Mouse (Mus musculus): ENCODE data around the gene Lrrc10.
A peak's percentile ranks its signal among the peaks of the same experiment; 100 is the strongest.
"Not testable (repeated sequence)": the region's sequence is repeated elsewhere in the genome, so short reads cannot be mapped to it uniquely, and the experiment has no call there.

The Lrrc10 gene

DNA sequence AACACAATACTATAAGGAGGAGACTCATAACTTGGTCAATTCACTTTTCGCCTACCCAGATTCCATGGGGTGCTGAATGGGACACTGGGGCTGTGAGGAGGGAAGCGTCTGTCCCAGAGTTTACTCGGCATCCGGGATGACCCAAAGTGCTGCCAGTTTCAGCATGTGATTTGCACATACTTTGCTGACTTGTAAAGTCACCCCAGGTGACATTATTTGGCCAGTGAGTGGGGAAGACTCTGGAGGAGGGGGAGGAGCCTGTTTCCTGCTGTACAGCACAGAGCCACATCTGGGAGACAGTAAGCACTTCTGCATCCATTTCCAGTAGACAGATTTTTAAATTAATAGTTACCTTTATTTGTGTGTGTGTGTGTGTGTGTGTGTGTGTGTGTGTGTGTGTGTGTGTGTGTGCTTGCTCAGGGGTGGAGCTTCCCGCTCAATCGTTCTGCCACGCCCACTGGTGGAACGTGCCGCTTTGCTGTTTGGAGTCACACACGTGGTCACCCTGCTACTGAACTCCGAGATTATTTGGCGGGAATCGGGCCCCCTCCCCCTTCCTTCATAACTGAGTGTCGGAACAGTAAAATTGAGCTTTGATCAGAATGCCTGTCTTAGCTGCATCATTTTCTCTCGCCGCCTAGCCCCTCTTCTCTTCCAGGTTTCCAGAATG, 1.5 kb upstream of the Lrrc10 start:
- not testable (repeated sequence) for DNase-seq (ENCODE audit: low spot score)

DNA sequence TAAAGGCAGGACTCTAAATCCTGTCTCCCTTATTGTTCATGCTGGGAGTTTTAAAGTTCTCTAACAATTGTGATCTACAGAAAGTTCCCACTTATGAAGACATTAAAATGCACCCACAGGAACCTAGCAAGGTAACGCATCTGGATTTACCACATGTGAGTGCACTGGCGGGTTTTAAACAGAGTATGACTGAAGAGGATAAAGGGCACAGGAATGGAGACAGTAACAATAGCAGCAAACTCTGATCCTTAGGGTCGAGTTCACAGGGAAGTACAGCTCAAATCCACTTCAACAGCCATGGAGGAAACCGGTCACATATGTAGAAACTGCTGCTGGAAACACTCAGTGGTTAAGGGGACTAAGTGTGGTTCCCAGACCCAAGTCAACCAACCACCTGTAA, 4.1 kb downstream of the Lrrc10 start:
- DNase-seq (ENCODE audit: low spot score), result no peak

DNA sequence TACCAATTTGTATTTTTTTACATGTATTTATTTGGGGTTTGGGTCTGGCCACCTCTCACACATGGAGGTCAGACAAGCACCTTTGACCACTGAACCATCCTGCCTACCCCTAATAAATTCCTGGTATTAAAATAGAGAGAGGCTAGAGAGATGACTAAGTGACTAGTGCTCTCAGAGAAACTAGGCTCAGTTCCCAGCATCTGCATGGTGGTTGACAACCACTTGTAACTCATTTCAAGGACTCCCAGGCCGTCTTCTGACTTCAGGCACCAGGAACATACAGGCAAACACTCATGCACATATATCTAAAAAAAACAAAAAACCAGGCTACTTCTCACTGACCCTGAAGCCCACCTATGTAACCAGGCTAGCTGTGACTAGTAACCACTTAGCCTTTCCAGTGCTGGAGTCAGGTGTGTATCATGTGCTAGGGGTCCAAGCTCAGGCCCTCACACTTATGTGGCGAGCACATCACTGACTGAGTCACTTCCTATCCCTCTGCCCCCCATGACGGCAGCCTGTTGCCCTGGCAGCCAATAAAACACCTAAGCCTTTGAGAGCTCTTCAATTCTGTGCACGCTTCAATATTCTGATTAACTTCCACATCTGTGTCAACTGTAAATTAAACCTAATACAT, 4.9 kb downstream of the Lrrc10 start:
- DNase-seq (ENCODE audit: low spot score), result no peak

GRCm38 (mm10) chr10:117055668-117056067, 10.5 kb downstream of the Lrrc10 start:
- no peak for DNase-seq (ENCODE audit: low spot score)

DNA sequence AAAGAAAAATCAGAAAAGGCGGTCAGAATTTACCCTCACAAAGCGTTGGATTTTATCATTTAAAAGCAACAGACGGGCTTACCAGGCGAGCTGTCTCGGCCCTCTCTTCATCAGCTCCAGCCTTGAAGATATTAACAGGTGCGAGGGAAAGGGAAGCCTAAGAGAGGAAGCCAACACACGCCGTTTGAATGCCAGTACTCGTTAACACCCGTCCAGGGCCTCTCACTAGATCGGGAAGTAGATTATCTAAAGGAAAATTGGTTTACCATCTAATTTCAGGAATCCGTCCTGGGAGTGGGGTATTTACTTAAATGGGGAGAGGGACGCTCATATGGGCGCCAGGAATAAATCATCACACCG, 17.7 kb downstream of the Lrrc10 start:
- no peak for DNase-seq (ENCODE audit: low spot score)

- DNase-seq (ENCODE audit: low spot score), result peak; percentile 93
Observed at GRCm38 (mm10) chr10:117063254-117064021, 18.3 kb downstream of the Lrrc10 start, which contains the start of gene Cct2. TSS of gene Cct2 (minus strand) at chr10:117063814.

DNA sequence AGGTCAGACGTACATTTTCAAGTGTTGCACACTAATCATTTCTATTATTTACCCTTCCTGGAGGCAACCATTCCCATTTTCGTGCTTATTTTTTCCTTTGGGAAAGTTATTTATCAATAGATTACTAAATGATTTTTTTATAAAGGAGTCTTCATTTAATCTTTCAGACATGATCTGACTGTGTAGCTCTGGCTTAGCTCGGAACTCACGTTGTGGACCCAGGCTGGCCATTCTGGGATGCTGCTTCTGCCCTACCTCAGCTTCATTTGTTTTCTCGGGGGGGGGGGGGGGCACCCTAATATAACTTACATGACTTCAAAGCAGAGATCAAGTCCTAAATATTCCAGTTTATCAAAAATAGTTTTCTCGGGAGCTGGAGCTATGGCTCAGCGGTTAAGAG, 18.9 kb downstream of the Lrrc10 start:
- DNase-seq (ENCODE audit: low spot score), result no peak

DNA sequence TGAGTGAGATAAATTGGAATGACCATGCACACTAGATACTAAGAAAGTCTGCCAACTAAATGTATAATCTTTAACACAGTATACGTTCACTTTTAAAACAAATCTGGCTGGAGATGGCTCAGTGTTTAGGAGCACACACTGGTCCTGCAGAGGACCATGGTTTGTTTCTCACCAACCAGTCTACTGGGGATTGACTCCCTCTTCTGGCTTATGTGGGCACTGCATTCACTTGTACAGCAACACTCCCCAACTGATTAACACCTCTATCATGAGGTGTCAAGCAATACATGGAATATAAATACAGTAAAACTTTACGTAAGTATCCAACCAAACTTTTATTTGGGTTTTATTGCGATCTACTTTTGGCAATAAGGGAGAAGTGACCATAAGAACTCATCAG, 24.0 kb downstream of the Lrrc10 start:
- no peak for DNase-seq (ENCODE audit: low spot score)

DNA sequence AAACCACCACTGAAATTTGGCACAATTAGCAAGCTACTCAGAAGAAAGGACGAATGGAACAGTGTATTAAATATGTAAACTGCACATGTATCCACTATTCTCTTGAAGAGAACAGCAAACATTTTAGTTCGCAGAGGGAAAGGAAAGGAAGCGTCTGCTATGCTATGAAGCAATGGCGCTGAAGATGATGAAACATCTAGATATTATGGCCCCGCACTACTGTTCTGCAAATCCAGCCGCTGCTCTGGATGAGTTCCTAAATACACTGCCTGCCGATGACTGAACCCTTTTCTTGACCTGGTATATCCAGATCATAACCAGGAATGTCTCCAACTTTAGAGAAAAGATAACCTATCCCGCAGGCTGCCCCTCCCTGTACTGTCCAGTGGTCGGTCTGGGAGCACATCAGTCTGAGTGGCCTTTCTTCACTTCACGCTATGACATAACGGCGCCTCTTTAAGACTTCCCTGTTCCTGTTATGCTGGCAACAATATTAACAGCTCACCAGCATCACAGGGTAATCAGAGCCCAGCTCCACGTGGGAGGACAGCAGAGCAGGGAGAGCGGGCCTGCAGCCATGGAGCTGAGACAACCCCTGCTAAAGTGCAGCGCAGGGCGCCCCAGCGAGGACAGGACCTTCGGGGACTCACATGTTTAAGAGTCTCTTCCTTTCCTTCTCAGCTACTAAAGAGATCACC, 27.2 kb downstream of the Lrrc10 start:
- DNase-seq (ENCODE audit: low spot score), result no peak

- no peak for DNase-seq (ENCODE audit: low spot score)
Observed at GRCm38 (mm10) chr10:117073176-117073575, 28.0 kb downstream of the Lrrc10 start.

GRCm38 (mm10) chr10:117078284-117078683, 33.1 kb downstream of the Lrrc10 start:
- no peak for DNase-seq (ENCODE audit: low spot score)

DNA sequence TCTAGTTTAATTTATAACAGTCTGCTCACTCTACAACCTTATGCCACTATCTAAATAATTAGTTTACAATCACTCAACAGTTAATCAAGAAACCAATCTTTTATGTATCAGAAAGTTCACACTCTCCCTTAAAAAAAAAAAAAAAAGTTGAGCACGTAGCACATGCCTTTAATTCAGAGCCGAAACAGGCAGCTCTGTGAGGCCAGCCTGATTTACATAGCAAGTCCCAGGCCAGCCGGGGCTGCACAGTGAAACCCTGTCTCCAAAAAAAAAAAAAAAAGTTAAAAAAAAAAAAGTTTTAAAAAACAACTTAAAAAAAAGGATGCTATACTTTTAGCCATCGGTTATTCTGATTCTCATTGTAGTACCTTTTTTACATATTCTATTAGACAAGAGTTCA, 36.2 kb downstream of the Lrrc10 start:
- no peak for DNase-seq (ENCODE audit: low spot score)

DNA sequence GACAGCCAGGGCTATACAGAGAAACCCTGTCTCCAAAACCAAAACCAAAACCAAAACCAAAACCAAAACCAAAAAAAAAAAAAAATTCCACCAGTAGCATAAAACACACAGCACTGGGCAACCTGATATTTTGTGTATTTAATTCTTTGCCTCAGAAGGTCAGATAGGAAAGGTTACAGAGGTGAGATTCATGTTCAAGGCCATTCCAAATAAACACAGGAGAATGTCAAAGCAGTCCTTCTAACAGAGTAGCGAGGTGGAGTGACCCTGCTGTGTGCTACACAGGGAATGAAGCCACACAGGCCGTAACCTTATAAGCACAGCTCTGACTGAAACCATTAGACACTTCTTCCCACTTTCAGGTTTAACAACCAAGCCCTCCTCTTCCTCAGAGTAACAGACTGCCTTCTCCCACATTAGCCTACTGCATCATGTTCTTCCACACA, 36.8 kb downstream of the Lrrc10 start:
- no peak for DNase-seq (ENCODE audit: low spot score)

DNA sequence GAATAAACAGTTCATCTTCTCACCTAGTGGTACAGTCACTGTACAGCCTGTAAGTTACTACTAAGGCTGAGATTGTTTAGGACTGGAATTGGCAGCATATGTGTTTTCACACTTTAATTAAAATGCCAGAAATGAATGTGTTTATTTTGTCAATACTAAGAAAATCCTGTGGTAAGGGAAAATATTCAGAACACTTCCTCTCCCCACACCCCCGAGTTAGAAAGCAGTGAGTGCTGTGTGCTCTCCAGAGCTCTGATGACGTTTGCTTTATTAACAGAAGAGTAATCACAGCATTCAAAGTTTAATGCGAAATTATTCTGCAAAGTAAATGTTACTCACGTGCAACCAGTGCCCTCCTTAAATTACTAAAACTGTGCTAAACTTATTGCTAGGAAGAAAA, 44.5 kb downstream of the Lrrc10 start:
- DNase-seq (ENCODE audit: low spot score), result no peak

DNA sequence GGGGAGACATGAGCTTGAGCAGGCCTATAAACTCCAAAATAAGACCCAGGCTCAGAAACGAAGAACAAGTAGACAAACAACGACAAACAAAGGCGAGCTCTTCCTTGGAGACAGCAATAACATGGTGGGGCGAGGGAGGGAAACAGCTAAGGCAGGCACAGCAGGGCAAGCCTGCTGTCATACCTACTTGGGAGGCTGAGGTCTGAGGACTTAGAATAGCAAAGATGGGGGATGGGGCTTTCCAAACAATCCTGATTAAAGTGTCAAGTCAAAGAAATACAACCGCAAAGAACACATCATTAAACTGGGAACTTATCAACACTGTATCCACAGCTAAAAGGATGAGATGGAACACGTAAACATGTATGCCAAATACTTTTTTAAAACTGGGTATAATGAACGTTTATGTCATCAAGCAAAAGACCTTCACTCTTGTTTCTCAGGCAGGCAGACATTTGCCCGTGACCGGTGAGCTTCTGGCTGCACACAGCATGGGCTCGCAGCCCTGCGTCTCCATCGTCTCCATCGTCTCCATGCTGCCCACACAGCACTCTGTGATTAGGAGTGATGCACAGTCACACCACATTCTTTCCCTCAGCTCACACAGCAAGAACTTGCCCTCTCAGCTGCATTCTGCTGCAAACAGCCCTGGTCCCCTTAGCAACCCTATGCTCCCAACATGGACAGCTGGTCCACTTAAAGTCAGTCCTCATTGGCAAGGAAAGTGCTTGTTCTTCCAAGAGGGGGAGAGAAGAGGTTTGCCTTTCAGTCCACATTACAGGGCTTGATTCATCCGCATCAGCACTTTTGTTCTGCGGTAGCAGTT, 49.6 kb downstream of the Lrrc10 start:
- peak; percentile 35 for DNase-seq (ENCODE audit: low spot score)

DNA sequence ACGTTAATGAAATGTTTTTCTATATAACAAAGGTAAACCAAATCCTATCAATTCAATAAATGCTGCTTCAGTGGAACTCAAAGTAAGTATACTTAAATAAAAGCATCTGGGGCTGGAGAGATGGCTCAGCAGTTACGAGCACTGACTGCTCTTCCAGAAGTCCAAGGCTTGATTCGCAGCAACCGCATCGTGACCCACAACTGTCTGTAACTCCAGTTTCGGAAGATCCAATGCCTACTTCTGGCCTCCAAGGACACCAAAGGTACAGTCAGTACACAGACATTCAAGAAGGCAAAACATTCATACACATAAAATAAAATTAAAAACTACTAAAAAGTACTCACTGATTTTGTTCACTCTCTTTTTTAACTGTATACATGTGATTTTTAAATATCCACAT, 51.0 kb downstream of the Lrrc10 start:
- DNase-seq (ENCODE audit: low spot score), result no peak

All from urinary bladder, postnatal 14 days (tissue).